Mouse (Mus musculus) forebrain, embryonic 14.5 days (tissue): ENCODE measurements around the gene Gnat1. TPM values are rescaled to one million over a fixed set of nuclear protein-coding genes. Genes with fewer than 3 reads are reported as not detected.

ENCODE experiments used
- ATAC-seq: fragments of 200-750 bp; cut with Nextera tagmentation; 2 replicates; pipeline ENCODE4 v1.8.0; 2017; ENCODE audit warnings: mild to moderate bottlenecking, moderate library complexity
- DNase-seq: peaks from one replicate; pipeline ENCODE4 v3.0.0-alpha.2; 2015; ENCODE audit warnings: low spot score
- H3K27ac ChIP-seq: fragments of 300-500 bp; sonication (generic); 2 replicates; pipeline ENCODE4 v1.5.1; 2014; ENCODE audit warnings: low read depth, mild to moderate bottlenecking, control low read depth, low read length, moderate library complexity
- H3K27me3 ChIP-seq: fragments of 300-500 bp; sonication (generic); replicated peaks from 2 replicates; pipeline ENCODE4 v1.6.1; 2014; ENCODE audit warnings: low read length, control low read depth, mixed read lengths; ENCODE audit not compliant: control insufficient read depth, insufficient read depth
- H3K36me3 ChIP-seq: fragments of 300-500 bp; sonication (generic); 2 replicates; pipeline ENCODE4 v1.6.1; 2014; ENCODE audit warnings: low read length, control low read depth; ENCODE audit not compliant: control insufficient read depth, insufficient read depth
- H3K4me1 ChIP-seq: fragments of 300-500 bp; sonication (generic); 2 replicates; pipeline ENCODE4 v1.6.1; 2014; ENCODE audit warnings: antibody characterized with exemption, low read length, control low read depth; ENCODE audit not compliant: control insufficient read depth, insufficient read depth
- H3K4me2 ChIP-seq: fragments of 300-500 bp; sonication (generic); 2 replicates; pipeline ENCODE4 v1.6.1; 2014; ENCODE audit warnings: mild to moderate bottlenecking, control low read depth, low read length
- H3K4me3 ChIP-seq: fragments of 300-500 bp; sonication (generic); 2 replicates; pipeline ENCODE4 v1.5.1; 2014; ENCODE audit warnings: low read depth, low read length, control low read depth
- H3K9ac ChIP-seq: fragments of 300-500 bp; sonication (generic); 2 replicates; pipeline ENCODE4 v1.6.1; 2014; ENCODE audit warnings: mild to moderate bottlenecking, low read length, control low read depth, moderate library complexity
- H3K9me3 ChIP-seq: fragments of 300-500 bp; sonication (generic); replicated peaks from 2 replicates; pipeline ENCODE4 v1.6.1; 2016; ENCODE audit warnings: low read length, control low read depth, mixed read lengths; ENCODE audit not compliant: control insufficient read depth
- WGBS: fragments of 180-500 bp; shearing (Covaris S2); extraction: QIAGEN DNeasy Blood & Tissue Kit; methylation state at CpG from one replicate; pipeline ENCODE4 v1.1.7; 2014; 5-methylcytosine and 5-hydroxymethylcytosine counted together
- polyA plus RNA-seq: library from polyadenylated mRNA; unstranded; fragments of >200 nt; fragmentation: Nextera tagmentation; extraction: Ambion mirVana; gene quantifications from 2 replicates; pipeline ENCODE4 v1.2.1, GENCODE M21; 2014

The Gnat1 gene
- polyA plus RNA-seq, 1 experiment from 2014 or later: 0.66 TPM

DNA sequence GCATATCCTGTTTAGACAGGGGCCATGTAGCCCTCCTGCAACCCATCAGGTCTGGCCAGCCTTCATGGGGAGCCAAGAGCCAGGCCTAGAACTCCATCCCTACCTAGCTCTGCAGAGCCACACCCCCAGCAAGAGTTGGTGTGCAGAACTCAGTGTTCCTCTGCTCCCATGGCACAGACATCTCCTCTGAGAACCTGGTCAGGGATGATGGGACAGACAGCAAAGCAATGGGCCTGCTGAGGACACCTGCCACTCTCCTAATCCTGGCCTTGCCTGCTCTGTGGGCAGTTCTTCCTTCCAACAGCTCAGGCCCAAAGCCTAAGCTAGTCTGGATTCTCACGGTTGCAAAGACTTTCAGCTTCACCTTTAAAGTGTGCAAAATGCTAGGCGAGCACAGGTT lies 36.1 kb upstream of the Gnat1 start:
- 84% methylated on average over 2 of the region's 2 CpGs for WGBS
- Histone ChIP-seq H3K4me1 (peaks cover 9% of the 10 kb centered on the region), H3K4me2 (no peak overlapping the region), H3K9ac (no peak overlapping the region), H3K36me3 (no peaks in the 10 kb centered on the region), H3K4me3 (no peak overlapping the region), H3K27me3 (0 out of 2 replicates have a peak, but pooled peaks cover 4% of the 10 kb centered on the region), H3K9me3 (no peaks in the 10 kb centered on the region), H3K27ac (no peak overlapping the region)
- DNase-seq (no peak), ATAC-seq (no peak)

DNA sequence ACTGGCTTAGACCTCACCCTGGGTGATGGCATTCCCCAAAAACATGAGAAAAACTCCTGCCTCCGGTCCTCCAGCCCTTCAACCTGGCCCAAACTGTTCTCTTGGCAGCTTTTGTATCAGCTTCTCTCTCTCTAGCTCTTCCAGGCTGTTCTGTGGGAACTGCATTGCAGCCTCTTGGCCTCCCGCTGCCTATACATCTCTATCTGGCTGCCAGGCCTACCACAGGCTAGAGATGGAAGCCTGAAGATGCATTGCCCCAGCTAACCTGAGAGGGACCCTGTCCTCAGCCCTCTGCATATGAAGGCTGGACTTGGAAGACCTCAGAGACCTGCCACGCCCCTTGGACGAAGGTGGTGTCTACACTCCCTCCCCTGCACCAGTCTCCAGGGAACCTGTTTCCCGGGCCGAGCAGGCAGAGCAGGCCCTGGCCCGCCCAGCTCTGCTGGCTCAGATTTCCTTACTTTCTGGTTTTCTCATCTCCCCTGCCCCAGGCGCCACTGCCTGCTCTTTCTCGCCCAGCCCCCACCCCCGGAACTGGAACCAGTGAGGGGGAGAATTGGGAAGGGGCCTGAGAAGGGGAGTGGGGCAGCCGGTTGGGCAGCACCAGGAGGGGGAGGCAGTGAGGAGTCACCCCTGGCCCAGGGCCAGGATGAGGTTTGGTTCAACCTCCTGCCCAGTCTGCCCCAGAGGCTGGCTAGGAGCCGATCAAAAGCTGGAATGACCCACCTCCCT lies 34.9 kb upstream of the Gnat1 start:
- H3K9ac ChIP-seq: peak overlapping the region; percentile 25; the same call in 1 of the 2 replicates
- no peak overlapping the region for H3K27ac ChIP-seq
- no peak for ATAC-seq

DNA sequence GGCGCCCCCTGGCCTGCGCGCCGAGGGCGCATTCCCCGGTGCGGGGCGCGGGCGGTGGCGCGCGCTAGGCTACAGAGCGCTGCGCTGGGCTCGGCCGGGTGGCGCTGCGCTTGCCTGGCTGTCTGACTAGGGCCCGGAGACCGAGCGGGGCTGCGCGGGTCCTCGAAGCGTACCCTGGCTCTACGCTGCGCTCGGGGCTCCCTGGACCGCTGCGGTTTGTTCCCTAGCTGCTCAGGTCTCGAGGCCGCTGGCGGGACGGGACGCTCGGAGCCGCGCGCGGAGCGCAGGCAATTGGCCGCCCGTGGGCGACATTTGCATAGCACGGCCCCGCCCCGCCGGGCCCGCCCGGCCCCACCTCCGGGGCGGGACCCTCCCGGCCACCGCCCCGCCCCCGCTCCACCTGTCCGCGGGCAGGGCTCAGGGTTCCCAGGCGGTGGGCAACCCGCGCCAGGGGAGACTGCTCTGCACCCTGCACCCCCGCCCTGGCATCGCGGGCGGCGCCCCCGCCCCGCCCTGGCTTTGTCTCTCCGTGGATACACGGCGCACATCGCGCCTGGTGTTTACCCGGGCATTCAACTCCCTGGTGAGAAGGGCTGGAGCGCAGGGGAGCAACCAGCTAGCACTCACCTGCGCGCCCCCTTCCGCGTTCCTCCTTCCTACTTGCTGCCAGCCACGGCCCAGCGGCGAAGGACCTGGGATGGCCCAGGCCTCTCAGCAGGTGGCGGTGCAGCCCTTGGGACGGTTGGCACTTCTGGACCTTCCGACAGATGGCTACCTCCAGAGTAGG lies 30.4 kb upstream of the Gnat1 start, which contains the start of gene Sema3f:
Gene Sema3f (minus strand): TSS at position 779 of the 787 bp plus-strand sequence.
- ATAC-seq: peak; percentile 74
- Histone ChIP-seq H3K36me3 (peaks cover 7% of the 10 kb centered on the region; the same call in 1 of the 2 replicates), H3K27me3 (peaks cover 12% of the 10 kb centered on the region; the same call in 1 of the 2 replicates), H3K4me3 (peak within 1 kb of the TSS; percentile 68), H3K4me1 (peaks cover 31% of the 10 kb centered on the region), H3K4me2 (peak within 1 kb of the TSS; percentile 94), H3K27ac (peak within 1 kb of the TSS; percentile 78; the same call in 1 of the 2 replicates), H3K9ac (peak within 1 kb of the TSS; percentile 88), H3K9me3 (no peaks in the 10 kb centered on the region)
- peak; percentile 80 for DNase-seq
- WGBS: under 1% methylated on average over 63 of the region's 86 CpGs

More for the DNA sequence above, 34.9 kb upstream of the Gnat1 start:
- H3K27me3 ChIP-seq: peaks cover 4% of the 10 kb centered on the region; the same call in 1 of the 2 replicates
- no peaks in the 10 kb centered on the region for H3K9me3 ChIP-seq
- H3K4me1 ChIP-seq: peaks cover 9% of the 10 kb centered on the region
- no peak overlapping the region for H3K4me3 ChIP-seq
- no peaks in the 10 kb centered on the region for H3K36me3 ChIP-seq
- no peak overlapping the region for H3K4me2 ChIP-seq
- 17% methylated on average over 12 of the region's 12 CpGs for WGBS
- no peak for DNase-seq

DNA sequence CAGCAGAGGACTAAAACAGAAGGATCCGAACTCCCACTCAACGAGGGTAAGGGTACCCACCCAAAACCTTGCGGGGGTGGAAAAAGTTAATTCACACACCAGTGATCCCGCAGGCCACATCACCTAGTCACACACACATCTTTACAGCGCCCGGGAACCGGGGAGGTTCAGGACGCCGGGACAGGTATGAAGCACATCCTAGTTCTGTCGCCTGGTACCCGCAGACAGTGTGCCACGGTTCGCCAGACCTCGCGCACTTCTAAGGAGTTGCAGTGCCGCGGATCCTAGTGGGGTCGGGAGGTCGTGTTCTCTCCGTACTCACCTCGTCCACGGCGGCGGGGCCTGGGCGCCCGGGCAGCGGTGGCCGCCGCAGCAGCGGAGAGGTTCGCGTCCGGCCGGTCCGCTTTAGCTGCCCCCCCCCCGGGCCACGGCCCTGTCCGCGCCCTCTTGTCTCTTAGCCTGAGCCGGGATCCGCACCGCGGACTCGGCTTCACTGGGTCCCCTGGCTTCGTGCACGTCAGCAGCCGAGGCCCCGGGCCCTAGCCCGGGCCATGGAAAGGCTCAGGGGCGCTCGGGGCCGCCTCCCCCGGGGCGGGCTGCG lies 29.7 kb upstream of the Gnat1 start:
- Histone ChIP-seq H3K9ac (peak overlapping the region; percentile 88), H3K4me3 (peak overlapping the region; percentile 68), H3K9me3 (no peaks in the 10 kb centered on the region), H3K36me3 (peaks cover 11% of the 10 kb centered on the region; the same call in 1 of the 2 replicates), H3K4me1 (peaks cover 25% of the 10 kb centered on the region), H3K27ac (peak overlapping the region; percentile 78; the same call in 1 of the 2 replicates), H3K27me3 (peaks cover 12% of the 10 kb centered on the region; the same call in 1 of the 2 replicates), H3K4me2 (peak overlapping the region; percentile 94)
- 2% methylated on average over 44 of the region's 55 CpGs for WGBS
- ATAC-seq: peak; percentile 9; the same call in 1 of the 2 replicates
- no peak for DNase-seq

DNA sequence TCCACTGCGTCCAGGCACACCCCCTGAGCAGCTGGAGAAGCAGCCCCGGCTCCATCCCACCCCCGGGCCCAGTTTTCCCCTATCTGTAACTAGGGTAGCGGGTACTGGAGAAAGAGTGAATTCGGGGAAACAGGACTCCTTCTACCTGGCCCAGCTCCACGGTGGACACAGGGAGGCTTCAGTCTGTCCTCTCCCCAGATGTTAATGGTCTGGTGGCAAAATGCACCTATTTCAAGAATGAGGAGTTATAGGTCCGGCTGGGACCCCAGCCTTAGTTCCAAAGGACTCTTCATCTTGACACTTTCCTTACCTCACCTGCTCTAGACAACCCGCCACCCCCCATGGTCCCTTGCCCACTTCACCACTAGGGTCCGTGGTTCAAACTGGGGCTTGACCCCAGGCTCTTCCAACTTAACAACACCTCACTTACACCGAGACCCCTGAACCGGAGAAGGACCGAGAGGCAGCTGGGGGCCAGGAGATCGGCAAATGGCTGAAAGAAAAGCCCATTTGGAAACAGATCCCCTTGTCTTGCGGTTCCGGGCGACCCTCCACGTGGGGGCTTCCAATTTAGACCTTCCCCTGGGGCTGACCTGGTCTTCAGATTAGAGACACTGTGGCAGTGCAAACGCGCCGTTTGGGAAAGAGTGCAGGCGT lies 29.1 kb upstream of the Gnat1 start:
- no peak for DNase-seq
- H3K4me3 ChIP-seq: peak overlapping the region; percentile 68
- peaks cover 12% of the 10 kb centered on the region; the same call in 1 of the 2 replicates for H3K27me3 ChIP-seq
- peaks cover 22% of the 10 kb centered on the region for H3K4me1 ChIP-seq
- peak overlapping the region; percentile 88 for H3K9ac ChIP-seq
- no peaks in the 10 kb centered on the region for H3K9me3 ChIP-seq
- H3K36me3 ChIP-seq: peaks cover 17% of the 10 kb centered on the region
- no peak for ATAC-seq
- peak overlapping the region; percentile 94 for H3K4me2 ChIP-seq
- WGBS: 7% methylated on average over 21 of the region's 21 CpGs
- H3K27ac ChIP-seq: peak overlapping the region; percentile 81

DNA sequence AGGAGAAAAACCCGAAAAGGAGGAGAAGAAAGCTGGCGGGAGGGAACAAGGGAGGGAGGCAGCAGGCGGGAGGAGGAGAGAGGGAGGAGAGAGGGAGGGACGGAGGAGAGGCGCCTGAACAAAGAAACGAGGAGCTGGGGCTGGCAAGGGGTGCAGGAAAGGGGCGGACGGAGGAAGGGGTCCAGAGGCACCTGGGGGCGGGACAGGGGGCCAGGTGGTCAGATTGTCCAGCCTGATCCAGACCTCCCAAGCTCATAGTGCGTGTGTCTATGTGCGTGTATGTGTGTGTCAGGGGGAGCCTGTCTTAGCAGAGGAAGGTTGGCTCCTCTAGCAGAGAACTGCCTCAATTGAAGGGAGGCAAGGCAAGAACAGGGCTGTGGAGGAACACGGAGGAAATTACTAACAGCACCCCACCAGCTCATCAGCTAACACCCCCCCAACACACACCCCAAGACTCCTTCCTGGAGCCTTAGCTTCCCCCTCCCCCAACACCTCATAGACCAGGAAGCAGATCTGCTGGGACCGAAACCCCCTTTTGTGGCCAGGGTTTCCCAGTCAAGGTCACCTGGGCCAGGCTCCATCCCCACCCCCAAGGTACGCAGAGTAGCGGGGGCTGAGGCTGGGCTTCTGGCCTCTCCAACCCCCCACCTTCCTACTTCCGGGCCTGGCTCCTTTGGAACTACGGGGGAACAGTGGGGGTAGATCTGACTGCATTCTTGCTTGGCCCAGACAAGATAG lies 28.4 kb upstream of the Gnat1 start:
- peak; percentile 33 for ATAC-seq
- Histone ChIP-seq H3K36me3 (peaks cover 19% of the 10 kb centered on the region), H3K27ac (peak overlapping the region; percentile 81), H3K4me1 (peaks cover 24% of the 10 kb centered on the region), H3K4me3 (peak overlapping the region; percentile 68), H3K9me3 (no peaks in the 10 kb centered on the region), H3K9ac (peak overlapping the region; percentile 88), H3K27me3 (peaks cover 12% of the 10 kb centered on the region; the same call in 1 of the 2 replicates), H3K4me2 (peak overlapping the region; percentile 94)
- 5% methylated on average over 17 of the region's 17 CpGs for WGBS
- peak; percentile 69 for DNase-seq

DNA sequence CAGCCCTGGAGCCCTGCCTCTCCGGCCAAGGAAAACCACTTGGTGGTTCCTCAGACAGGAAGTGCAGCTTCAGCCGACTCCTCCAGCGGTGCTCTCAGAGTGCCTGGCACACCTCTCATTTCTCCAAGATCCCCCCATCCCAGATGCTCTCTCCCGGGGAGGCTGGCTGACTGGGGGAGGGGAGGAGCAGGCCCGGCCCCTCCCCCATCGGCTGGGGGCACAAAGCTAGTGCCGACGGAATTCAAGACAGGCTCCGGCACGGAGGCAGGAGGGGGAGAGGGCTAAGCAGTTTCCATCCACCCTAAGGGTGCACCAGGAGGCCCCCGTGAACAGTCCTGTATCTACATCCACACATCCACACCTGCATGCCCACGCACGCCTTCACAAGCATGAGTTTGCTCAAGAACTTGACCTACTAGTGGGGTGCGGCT lies 27.3 kb upstream of the Gnat1 start:
- H3K4me2 ChIP-seq: peak overlapping the region; percentile 94
- no peaks in the 10 kb centered on the region for H3K9me3 ChIP-seq
- H3K27me3 ChIP-seq: peaks cover 11% of the 10 kb centered on the region; the same call in 1 of the 2 replicates
- 5% methylated on average over 14 of the region's 14 CpGs for whole genome bisulfite sequencing
- peak overlapping the region; percentile 81; the same call in 1 of the 2 replicates for H3K27ac ChIP-seq
- H3K4me1 ChIP-seq: peaks cover 33% of the 10 kb centered on the region
- H3K36me3 ChIP-seq: peaks cover 19% of the 10 kb centered on the region
- ATAC-seq: peak; percentile 11; the same call in 1 of the 2 replicates
- H3K4me3 ChIP-seq: peak overlapping the region; percentile 68
- peak; percentile 55 for DNase-seq
- H3K9ac ChIP-seq: peak overlapping the region; percentile 88
